Comparison of ENCODE assay signal across 10 mouse cellular contexts in genomic region chr17:25406011-25406441, GRCm38 (mm10). TPM values are rescaled to one million over a fixed set of nuclear protein-coding genes. Genes with fewer than 3 reads are reported as not detected.
DNase-seq lines count a peak whose midpoint lies in the region; ATAC-seq and TF ChIP-seq lines count a peak whose summit lies in the region.
"Had no signal": no experiment of that assay in that cellular context is flagged by ENCODE, and none has a peak within 500 bp of the region (broad histone marks: within the 10 kb centered on the region; RNA-seq: fewer than 3 reads in every experiment).

No protein-coding gene starts in this region.

- H3K9ac ChIP-seq in forebrain, embryonic 11.5 days (ENCODE audit: low read length): no peak overlapping the region
- no peak overlapping the region for H3K9ac ChIP-seq in neural tube, embryonic 14.5 days (replicated peaks; ENCODE audit: low read depth, low read length)

- TF ChIP-seq CTCF in kidney, adult 2 months (conservative IDR thresholded peaks at IDR 0.05; ENCODE audit: insufficient read depth, insufficient read length, low read depth, low read length): 0 out of 2 replicates have a peak, but pooled peaks have one; percentile 14

- H3K27ac ChIP-seq in kidney, adult 2 months (ENCODE audit: insufficient read depth, low read depth, low read length): no peak overlapping the region
- peak overlapping the region; percentile 18; the same call in 1 of the 2 replicates for H3K27ac ChIP-seq in forebrain, embryonic 11.5 days (ENCODE audit: low read depth, low read length)
- peak overlapping the region; percentile 44; the same call in 1 of the 2 replicates for H3K27ac ChIP-seq in neural tube, embryonic 14.5 days (ENCODE audit: low read depth, low read length)

- WGBS in kidney, adult 2 months: 37% methylated on average over 6 of the region's 6 CpGs
- WGBS in forebrain, embryonic 11.5 days: 11% methylated on average over 6 of the region's 6 CpGs
- 12% methylated on average over 6 of the region's 6 CpGs for WGBS in neural tube, embryonic 14.5 days

- H3K27me3 ChIP-seq in kidney, adult 2 months (replicated peaks; ENCODE audit: control insufficient read depth, insufficient read depth, low read length): no peaks in the 10 kb centered on the region
- H3K27me3 ChIP-seq in forebrain, embryonic 11.5 days (ENCODE audit: control insufficient read depth, insufficient read depth, low read length): peaks cover 52% of the 10 kb centered on the region
- no peaks in the 10 kb centered on the region for H3K27me3 ChIP-seq in neural tube, embryonic 14.5 days (ENCODE audit: control insufficient read depth, insufficient read depth, low read length)
- H3K27me3 ChIP-seq: Patski had no signal

- H3K4me3 ChIP-seq in kidney, adult 2 months (ENCODE audit: insufficient read depth, low read depth, low read length): no peak overlapping the region
- no peak overlapping the region for H3K4me3 ChIP-seq in forebrain, embryonic 11.5 days (ENCODE audit: low read depth, low read length)
- no peak overlapping the region for H3K4me3 ChIP-seq in neural tube, embryonic 14.5 days (ENCODE audit: low read depth, low read length)

- no peaks in the 10 kb centered on the region for H3K36me3 ChIP-seq in kidney, adult 2 months (ENCODE audit: control insufficient read depth, insufficient read depth, low read length)
- H3K36me3 ChIP-seq in forebrain, embryonic 11.5 days (ENCODE audit: control insufficient read depth, insufficient read depth, low read length): no peaks in the 10 kb centered on the region
- no peaks in the 10 kb centered on the region for H3K36me3 ChIP-seq in neural tube, embryonic 14.5 days (ENCODE audit: control insufficient read depth, insufficient read depth, low read length)

- 0 out of 2 replicates have a peak overlapping the region, but pooled peaks have one; percentile 11 for H3K4me2 ChIP-seq in forebrain, embryonic 11.5 days (ENCODE audit: low read depth, low read length, severe bottlenecking)
- no peak overlapping the region for H3K4me2 ChIP-seq in neural tube, embryonic 14.5 days (ENCODE audit: low read depth, low read length)

- ATAC-seq in forebrain, embryonic 11.5 days (replicated peaks; ENCODE audit: low FRiP score): peak; percentile 35; the same call in 1 of the 2 replicates
- no peak for ATAC-seq in neural tube, embryonic 14.5 days (ENCODE audit: low read depth)
- ATAC-seq: Patski had no signal

- no peak for DNase-seq in kidney, adult 2 months
- no peak for DNase-seq in kidney, postnatal 25 days
- peak; percentile 68 for DNase-seq in forebrain, embryonic 11.5 days (ENCODE audit: low spot score)
- peak; percentile 56 to 71 for DNase-seq in layer of hippocampus, adult 18-20 months (ENCODE audit: low spot score in 2 of 2)
- no peak for DNase-seq in thymus, postnatal 4 days
- DNase-seq in ovary, postnatal 36 days (ENCODE audit: low spot score): no peak
- no peak for DNase-seq in testis, postnatal 10 days (ENCODE audit: low spot score)

- no peaks in the 10 kb centered on the region for H3K9me3 ChIP-seq in forebrain, embryonic 11.5 days (ENCODE audit: control insufficient read depth, low read length)
- no peaks in the 10 kb centered on the region for H3K9me3 ChIP-seq in neural tube, embryonic 14.5 days (ENCODE audit: control insufficient read depth, low read length)

- no peak for TF ChIP-seq POLR2A in kidney, adult 2 months (IDR thresholded peaks at IDR 0.05; ENCODE audit: low read depth, low read length)

- 0 out of 2 replicates have a peak, but pooled peaks cover 3% of the 10 kb centered on the region for H3K4me1 ChIP-seq in kidney, adult 2 months (ENCODE audit: control insufficient read depth, insufficient read depth, low read length)
- peaks cover 35% of the 10 kb centered on the region for H3K4me1 ChIP-seq in forebrain, embryonic 11.5 days (replicated peaks; ENCODE audit: control insufficient read depth, insufficient read depth, low read length)
- H3K4me1 ChIP-seq in neural tube, embryonic 14.5 days (ENCODE audit: control insufficient read depth, insufficient read depth, low read length): peaks cover 52% of the 10 kb centered on the region

RNA-seq across cellular contexts. Expression of gene Cacna1h, which starts 27.6 kb away (rescaled TPM):
- polyA plus RNA-seq in kidney, adult 2 months (2012; rRNA removed): 0.44 and 1.3 TPM in 2 replicates
- 4.4 and 4.7 TPM in 2 replicates for polyA plus RNA-seq in forebrain, embryonic 11.5 days (2014; fragmentation: Nextera tagmentation; extraction: Ambion mirVana)
- total RNA-seq in layer of hippocampus, adult 18-20 months (2021): 100 to 1,000 TPM; 101 to 115 TPM
- 12.3 and 12.8 TPM in 2 replicates for polyA plus RNA-seq in neural tube, embryonic 14.5 days (2014; fragmentation: Nextera tagmentation; extraction: Ambion mirVana)

RNA-seq across cellular contexts. Expression of gene Tpsg1, which starts 37.0 kb away (rescaled TPM):
- polyA plus RNA-seq in kidney, adult 2 months (2012; rRNA removed): 0.12 TPM in 1 of 2 replicates, not detected in the other
- 0.45 TPM in 1 of 2 replicates, not detected in the other for polyA plus RNA-seq in forebrain, embryonic 11.5 days (2014; fragmentation: Nextera tagmentation; extraction: Ambion mirVana)
- total RNA-seq in layer of hippocampus, adult 18-20 months (2021): not detected
- polyA plus RNA-seq in neural tube, embryonic 14.5 days (2014; fragmentation: Nextera tagmentation; extraction: Ambion mirVana): 1.1 and 1.6 TPM in 2 replicates
- polyA plus RNA-seq: gonadal fat pad, adult 2 months; Patski had no signal

RNA-seq across cellular contexts. Expression of gene Tpsb2, which starts 39.9 kb away (rescaled TPM):
- 1.8 and 2.4 TPM in 2 replicates for polyA plus RNA-seq in kidney, adult 2 months (2012; rRNA removed)
- not detected in 2 replicates for polyA plus RNA-seq in forebrain, embryonic 11.5 days (2014; fragmentation: Nextera tagmentation; extraction: Ambion mirVana)
- total RNA-seq in layer of hippocampus, adult 18-20 months (2021): under 1 TPM in 1 of 2 experiments, not detected in 1; 0.30 TPM
- not detected in 2 replicates for polyA plus RNA-seq in neural tube, embryonic 14.5 days (2014; fragmentation: Nextera tagmentation; extraction: Ambion mirVana)
- polyA plus RNA-seq: Patski had no signal

RNA-seq across cellular contexts. Expression of gene Tekt4, which starts 48.4 kb away (rescaled TPM):
- polyA plus RNA-seq in kidney, adult 2 months (2012; rRNA removed): 0.07 and 0.08 TPM in 2 replicates
- 0.12 and 0.29 TPM in 2 replicates for polyA plus RNA-seq in forebrain, embryonic 11.5 days (2014; fragmentation: Nextera tagmentation; extraction: Ambion mirVana)
- 1 to 10 TPM; 2.1 TPM for total RNA-seq in layer of hippocampus, adult 18-20 months (2021)
- 0.83 and 0.98 TPM in 2 replicates for polyA plus RNA-seq in neural tube, embryonic 14.5 days (2014; fragmentation: Nextera tagmentation; extraction: Ambion mirVana)
- polyA plus RNA-seq: Patski had no signal

Comparison
In these comparisons a context has a peak if more than half of its experiments do, and no peak if none do; other contexts are left out.
1. DNase-seq: peak in forebrain, embryonic 11.5 days (single experiment) and layer of hippocampus, adult 18-20 months (2 of 2); none in kidney, adult 2 months (single experiment), kidney, postnatal 25 days (0 of 2), thymus, postnatal 4 days (single experiment), ovary, postnatal 36 days (single experiment) and testis, postnatal 10 days (single experiment).